Mouse (Mus musculus): ENCODE measurements around the gene N4bp2l2. TPM values are rescaled to one million over a fixed set of nuclear protein-coding genes. Genes with fewer than 3 reads are reported as not detected.

Gene N4bp2l2
- total RNA-seq, 2 experiments from 2014 or later: 88.2 to 89.9 TPM

DNA sequence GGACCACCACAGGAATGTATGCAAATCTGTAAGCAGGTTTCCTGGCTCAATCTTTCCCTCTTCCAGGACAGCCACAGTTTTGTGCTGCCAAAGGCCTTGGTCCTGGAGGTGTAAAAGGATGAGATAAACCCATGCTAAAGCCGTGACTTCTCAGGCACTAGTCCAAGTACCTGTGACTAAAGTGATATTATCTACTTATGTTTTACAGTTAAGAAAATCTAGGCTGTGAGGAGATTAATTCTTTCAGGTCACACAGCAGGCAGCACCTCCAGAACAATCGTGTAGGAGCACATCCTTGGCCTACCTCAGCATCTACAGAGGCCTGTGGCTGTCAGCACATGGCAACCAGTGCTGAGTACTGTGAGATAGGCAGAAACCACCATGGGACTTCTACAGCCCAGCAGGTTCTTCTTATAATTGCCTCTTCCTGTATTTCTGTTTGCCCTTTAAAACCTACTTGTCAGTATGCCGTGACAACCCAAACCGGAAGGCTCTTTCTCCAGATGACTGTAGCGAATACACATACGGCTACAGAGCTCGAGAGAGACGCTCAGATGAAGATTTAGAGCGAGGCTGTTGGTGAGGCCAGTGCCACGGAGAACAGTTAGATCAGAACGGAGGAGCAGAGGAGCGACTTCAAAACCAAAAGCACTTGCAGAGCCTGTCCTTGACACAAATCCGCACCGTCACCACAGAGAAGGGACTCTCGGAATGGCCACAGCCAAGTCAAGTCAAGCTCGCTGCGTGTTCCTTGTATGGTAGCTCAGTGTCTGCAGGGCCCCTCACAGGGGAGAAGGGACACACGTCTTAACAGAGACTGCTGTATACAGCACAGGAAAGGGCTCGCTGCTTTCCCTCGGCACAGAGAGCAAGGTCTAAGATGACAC is 65.2 kb downstream of the N4bp2l2 start:
- no peak for TF ChIP-seq CTCF (conservative IDR thresholded peaks at IDR 0.05)
- Histone ChIP-seq H3K27ac (peak overlapping the region; percentile 90), H3K4me3 (no peak overlapping the region; the same call in 1 of the 2 replicates)
- DNase-seq (ENCODE audit: low spot score in 2 of 2): no peak

DNA sequence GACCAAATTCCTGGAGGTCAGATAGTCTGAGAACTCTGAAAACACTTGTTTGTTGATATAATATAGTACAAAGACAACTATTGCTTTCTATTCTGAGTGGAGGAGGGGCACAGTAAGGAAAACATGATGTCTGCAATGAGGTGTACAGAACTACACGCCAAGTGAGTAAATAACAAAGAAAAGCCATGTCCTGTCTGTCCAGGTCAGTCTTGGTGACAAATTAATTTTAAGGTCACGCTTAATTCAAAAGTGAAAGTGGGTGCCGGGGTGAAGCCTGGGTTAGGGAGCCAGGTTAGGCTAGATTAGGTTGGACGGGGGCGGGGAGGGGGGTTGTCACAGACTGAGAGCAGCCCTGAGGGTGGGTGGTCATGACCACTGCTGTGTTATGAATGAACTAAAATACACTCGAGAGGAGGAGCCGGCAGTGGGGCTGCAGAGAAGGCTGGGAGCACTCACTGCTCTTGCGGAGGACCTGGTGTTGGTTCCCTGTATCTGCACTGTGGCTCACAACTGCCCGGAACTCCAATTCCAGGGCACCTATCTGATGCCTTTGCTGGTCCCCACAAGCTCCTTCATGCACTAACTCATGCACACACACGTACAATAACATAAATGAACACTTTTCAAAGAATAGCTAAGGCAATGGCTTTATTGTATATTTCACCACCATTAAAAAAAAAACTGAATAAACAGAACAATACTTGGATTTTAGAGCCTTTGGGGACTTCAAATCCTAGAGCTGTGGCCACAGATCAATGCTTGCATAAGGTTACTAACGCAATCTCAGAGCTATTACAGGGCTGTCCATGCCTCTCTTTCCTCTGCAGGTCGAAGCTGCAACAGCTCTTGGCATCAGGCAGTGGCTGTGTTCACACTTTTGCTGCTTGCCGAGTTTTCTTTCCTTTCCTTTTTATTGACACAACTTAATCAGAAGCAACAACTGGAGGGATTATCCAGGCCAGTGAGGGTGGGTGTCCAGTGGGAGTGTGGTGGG is 66.4 kb downstream of the N4bp2l2 start:
- no peak overlapping the region for H3K27ac ChIP-seq
- no peak overlapping the region for H3K4me3 ChIP-seq
- no peak for TF ChIP-seq CTCF (conservative IDR thresholded peaks at IDR 0.05)
- DNase-seq (ENCODE audit: low spot score in 2 of 2): no peak

DNA sequence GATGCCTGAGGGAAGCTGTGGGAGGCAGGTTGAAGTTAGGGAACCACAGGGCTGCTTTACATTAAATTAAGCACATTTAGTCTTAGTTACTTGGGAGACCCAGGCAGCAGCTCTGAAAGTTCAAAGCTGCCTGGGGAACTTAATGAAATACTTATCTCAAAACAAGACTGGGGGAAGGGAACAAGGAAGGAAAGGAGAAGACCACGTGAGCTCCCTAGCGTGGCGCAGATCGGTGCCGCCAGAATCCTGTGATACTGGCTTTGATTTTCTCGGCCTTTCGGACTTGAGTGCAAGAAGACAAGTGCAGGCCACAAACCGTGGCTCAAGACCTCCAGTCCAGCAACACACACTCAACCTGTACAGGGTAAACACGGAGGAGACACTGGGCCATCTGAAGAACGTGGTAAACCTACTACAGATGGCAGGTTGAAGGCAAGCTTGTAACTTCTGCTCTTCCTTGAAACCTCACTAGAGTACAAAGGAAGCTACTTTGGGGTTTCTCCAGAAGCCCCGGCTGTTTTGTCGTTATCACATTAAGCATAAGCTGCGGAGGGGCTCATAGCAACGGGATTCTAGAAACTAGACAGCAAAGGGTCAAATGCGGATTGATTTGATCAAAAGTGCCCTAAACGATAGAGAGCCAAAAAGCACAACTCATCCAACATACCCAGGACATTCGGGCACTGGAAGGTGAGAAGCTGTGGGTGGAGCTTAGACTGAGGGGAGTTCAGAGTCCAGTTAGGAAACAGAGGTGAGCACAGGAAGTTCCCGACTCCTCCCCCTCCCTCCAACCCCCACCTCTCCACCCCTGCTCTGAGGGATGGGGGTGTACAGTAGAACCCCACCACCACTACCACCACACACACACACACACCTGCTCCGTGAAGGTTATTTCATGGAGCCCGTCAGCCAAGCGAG is 67.5 kb downstream of the N4bp2l2 start:
- H3K4me3 ChIP-seq: no peak overlapping the region

DNA sequence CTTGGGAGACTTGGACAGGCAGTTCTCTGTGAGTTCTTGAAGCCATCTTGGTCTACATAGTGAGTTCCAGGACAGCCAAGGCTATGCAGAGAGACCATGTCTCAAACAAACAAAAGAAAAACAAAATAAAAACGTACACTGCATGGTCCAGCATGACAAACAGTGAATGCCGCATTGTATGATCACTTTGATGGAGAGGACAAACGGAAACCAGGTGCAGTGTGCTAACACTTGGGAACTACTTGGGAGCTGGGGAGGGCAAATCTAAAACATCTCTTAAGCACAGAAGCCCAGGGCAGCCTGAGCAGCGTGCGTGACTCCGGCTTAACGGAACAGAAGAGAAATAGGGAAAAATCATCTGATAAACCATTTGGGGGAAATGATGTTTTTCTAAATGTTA is 68.9 kb downstream of the N4bp2l2 start, which contains the start of gene N4bp2l1:
Gene N4bp2l1 (minus strand): TSS at position 101 of the 400 bp plus-strand sequence.
- no peak within 1 kb of the TSS for H3K4me3 ChIP-seq
- DNase-seq (ENCODE audit: low spot score in 2 of 2): no peak
- TF ChIP-seq CTCF (conservative IDR thresholded peaks at IDR 0.05): no peak
- H3K27ac ChIP-seq: no peak within 1 kb of the TSS

More for the DNA sequence above, 67.5 kb downstream of the N4bp2l2 start:
- no peak overlapping the region for H3K27ac ChIP-seq
- no peak for DNase-seq (ENCODE audit: low spot score in 2 of 2)
- TF ChIP-seq CTCF (conservative IDR thresholded peaks at IDR 0.05): no peak

DNA sequence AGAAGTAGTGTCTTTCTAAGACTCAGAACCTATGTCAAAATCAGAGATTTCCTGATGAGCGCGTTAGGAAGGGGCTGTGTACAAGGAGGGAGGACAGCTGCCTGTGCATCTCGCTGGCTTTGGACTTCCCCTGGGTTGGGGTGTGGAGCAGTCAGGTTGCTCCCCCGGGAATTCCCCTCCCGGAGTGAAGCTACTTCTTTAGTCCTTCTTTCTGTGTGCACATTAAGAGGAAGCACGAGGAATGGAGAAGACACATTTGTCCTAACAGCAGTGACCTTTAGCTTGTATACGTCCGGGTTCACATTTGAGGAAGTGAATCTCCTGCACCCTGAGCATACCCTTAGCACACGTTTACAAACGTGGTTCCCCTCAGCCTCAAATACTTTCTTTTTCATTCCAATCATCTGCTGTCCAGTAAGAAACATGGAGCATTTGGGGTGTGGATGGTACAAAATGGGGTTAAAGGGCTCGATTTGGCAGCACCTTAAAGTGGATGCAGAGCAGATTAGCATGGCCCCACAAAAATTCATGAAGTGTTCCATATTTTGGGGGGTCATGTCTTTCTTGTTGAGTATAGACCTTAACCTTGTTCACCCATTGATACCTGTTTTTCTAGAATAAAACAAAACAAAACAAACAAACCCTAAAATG is 70.5 kb downstream of the N4bp2l2 start:
- Histone ChIP-seq H3K4me3 (no peak overlapping the region), H3K27ac (no peak overlapping the region)
- DNase-seq (ENCODE audit: low spot score in 2 of 2): no peak
- TF ChIP-seq CTCF (conservative IDR thresholded peaks at IDR 0.05): no peak

DNA sequence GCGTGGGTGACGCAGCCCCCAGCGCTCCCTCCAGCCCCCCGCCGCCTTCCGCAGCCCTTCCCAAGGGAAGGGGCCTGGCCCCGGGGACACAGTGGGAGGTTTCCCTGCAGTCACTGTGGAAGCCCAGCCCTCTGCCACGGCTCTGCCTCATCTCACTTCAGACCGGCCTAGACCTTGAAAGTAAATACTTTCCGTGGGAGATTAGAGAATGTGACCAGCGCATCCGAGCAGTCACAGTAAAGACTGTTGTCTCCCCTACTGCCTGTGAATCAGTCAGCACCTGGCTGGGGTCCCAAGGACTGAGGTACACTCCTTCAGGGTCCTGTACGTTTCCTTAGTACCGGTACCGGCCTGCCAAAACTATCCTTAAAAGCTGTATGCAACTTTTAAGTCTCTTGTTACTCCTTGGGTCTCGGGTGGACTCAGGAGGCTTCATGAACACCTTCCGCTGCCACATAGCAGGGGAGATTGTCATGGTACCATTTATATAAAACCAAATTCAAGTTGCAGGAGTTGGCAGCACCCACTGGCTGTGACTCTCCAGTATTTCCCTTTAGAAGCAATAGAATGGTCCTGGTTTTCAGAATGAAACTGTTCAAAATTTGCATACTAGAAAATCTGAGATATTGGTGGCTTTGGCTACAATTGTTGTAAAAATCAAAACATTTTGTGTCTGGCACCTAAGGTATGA is 71.2 kb downstream of the N4bp2l2 start:
- peak overlapping the region; percentile 97 for H3K27ac ChIP-seq
- no peak for DNase-seq (ENCODE audit: low spot score in 2 of 2)
- H3K4me3 ChIP-seq: peak overlapping the region; percentile 83
- no peak for TF ChIP-seq CTCF (conservative IDR thresholded peaks at IDR 0.05)

DNA sequence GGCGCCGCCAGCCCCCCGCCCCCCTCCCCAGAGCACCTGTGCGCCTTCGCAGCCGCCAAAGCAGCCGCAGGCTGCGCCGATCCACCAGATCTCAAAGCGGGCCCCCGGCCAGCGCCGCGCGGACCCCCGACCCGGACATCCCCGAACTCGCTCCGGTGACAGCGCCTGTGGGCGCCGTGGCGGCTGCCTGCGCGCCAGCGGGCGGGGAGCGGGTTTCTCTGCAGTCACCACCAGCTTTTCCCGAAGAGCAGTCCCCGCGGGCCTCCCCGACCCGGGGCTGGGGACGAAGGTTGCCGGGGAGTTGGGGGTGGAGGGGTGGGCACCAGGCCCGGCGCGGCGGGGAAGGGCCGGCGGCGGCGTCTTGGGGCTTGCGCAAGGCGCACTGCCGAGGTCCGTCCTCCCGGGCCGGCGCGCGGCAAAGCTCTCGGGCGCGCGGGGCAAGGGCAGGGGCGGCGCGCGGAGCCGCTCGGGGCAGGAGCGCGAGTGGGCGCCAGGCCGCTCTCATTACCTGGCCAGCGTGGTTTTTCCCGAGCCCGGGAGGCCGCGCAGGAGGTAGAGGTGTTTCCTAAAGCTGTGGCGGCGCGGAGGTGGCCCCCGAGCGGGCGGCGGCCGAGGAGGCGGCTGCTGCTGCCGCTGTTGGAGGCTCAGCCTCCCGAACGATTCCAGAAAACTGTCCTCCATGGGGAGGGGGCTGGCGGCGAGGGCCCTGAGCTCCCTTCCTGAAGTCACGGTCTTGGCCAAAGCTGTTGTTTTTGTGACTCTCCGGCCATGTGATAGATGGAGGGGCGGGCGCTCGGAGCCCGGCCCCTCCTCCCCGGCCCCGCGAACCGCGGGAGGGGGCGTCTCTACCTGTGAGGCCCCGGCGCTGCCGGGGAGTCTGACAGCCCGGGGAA is 72.0 kb downstream of the N4bp2l2 start:
- peak; percentile 62 to 66 for DNase-seq (ENCODE audit: low spot score in 2 of 2)
- Histone ChIP-seq H3K27ac (peak overlapping the region; percentile 97), H3K4me3 (peak overlapping the region; percentile 83)
- no peak for TF ChIP-seq CTCF (conservative IDR thresholded peaks at IDR 0.05)

DNA sequence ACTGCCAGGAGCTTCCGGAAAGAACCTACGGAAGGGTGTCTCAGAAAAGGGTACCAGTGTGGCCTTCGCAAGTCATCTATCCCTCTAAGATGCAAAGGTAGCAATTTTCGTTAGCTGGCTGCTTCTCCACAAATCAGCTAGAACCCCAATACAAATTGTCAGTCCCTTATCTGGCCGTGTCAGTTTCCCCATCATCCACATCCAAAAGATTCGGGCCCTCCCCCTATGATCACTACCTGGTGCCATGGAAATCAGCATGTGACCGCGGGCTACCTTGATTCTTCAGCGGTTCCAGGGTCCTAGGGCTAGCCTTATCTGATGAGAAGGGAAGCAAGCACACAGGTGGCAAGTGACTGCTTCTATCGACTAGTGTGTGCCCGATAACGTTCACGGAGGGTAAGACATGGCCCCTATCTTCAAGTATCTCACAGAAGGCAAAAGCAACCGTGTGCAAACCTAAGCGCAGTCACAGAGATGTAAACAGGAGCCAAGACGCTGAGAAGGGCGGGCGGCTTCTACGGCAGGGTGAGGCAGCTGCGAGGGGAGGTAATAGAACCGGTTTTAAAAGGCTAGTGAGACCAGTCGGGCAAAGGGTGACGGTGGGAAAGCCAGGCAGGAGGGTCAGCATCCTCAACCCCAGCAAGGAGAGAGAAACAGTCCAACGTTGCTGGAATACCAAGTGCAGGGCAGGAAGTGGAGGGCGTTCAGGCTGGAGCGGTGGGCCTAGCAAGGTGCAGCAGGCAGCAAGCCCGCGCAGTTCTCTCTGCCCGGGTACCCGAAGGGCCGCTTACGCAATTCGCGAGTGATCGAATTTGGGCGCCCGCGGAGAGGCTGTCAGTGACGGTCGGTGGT is 72.9 kb downstream of the N4bp2l2 start:
- H3K4me3 ChIP-seq: peak overlapping the region; percentile 83
- TF ChIP-seq CTCF (conservative IDR thresholded peaks at IDR 0.05): no peak
- DNase-seq (ENCODE audit: low spot score in 2 of 2): peak; percentile 35 to 58
- H3K27ac ChIP-seq: peak overlapping the region; percentile 97

DNA sequence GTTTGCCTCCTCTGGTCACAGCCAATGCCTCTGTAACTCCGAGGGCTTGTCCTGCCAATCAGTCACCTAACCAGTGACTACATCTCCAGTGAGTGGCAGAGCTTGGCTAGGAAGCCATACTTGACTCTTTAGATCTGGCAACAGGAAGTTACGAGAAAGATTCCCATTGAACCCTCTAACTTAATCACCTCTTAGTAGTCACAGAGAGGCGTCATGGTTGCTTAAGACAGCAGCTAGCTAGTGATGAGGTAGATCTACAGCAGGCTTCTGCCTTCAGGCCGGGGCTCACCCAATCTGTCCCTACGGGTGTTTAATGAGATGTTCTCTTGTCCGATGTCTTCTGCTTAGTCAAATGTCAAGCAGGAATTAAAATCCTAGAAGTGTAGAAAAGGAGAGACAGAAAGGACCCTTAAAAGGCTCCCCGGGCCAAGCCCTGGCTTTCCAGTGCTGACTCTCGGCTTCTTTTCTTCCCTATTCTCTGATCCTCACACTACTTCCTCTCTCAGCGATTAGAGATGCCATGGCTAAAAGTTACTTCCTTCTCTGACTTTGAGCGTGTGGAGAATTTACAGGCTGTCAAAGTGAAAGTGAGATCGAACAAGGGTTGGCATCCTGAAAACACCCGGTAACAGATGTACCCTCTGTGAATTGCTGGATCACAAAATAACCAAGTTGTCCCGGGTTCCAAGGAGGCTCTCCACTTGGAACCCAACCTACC is 73.6 kb downstream of the N4bp2l2 start:
- no peak for TF ChIP-seq CTCF (conservative IDR thresholded peaks at IDR 0.05)
- no peak for DNase-seq (ENCODE audit: low spot score in 2 of 2)
- H3K27ac ChIP-seq: peak overlapping the region; percentile 97
- peak overlapping the region; percentile 83 for H3K4me3 ChIP-seq
